Mouse (Mus musculus) heart, postnatal 0 days (tissue): ENCODE measurements around the gene Clip2.

Experiments
- CTCF ChIP-seq: IDR thresholded peaks from 2 replicates; pipeline ENCODE4 v1.5.1; 2016; ENCODE audit warnings: antibody characterized with exemption, control low read depth, low read depth
- EP300 ChIP-seq: IDR thresholded peaks from 2 replicates; pipeline ENCODE4 v1.6.1; 2016; ENCODE audit warnings: antibody characterized with exemption, low read depth

DNA sequence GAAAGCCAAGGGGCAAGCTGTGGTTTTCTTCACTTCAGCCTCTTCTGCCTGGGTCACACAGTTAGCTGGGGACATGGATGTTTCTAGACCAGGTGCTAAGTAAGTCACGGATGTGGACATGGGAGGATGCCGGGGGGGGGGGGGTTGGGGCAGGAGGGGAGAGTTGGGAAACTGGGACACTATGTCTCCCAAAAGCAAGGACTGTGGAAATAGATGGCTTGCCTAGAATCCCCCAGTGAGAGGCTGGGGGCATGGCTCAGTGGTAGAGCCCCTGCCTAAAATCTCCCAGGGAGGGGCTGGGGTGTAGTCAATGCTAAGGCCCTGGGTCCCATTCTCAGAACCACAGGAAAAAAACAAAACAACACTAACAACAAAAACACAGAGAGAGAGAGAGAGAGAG is 61.0 kb downstream of the Clip2 start:
- no peak for TF ChIP-seq CTCF
- no peak for TF ChIP-seq EP300
